Mouse (Mus musculus): ENCODE measurements around the gene Tex101. TPM values are rescaled to one million over a fixed set of nuclear protein-coding genes. Genes with fewer than 3 reads are reported as not detected.
"Not testable (repeated sequence)": the region's sequence is repeated elsewhere in the genome, so short reads cannot be mapped to it uniquely, and the experiment has no call there.

The Tex101 gene
- not detected for total RNA-seq (2021)

- DNase-seq (ENCODE audit: extremely low spot score in 1 of 2, low spot score in 1 of 2), result no peak
These were observed at the start of gene Tex101 for GRCm38 (mm10) chr7:24676575-24676974. Gene Tex101 (minus strand): TSS chr7:24676675.

GRCm38 (mm10) chr7:24715039-24715438 lies 38.6 kb upstream of the Tex101 start:
- DNase-seq (ENCODE audit: extremely low spot score in 1 of 2, low spot score in 1 of 2), result no peak

GRCm38 (mm10) chr7:24708832-24709292 lies 32.4 kb upstream of the Tex101 start, which contains the start of gene BC049730:
Gene BC049730 (plus strand): TSS chr7:24709242.
- no peak for DNase-seq (ENCODE audit: extremely low spot score in 1 of 2, low spot score in 1 of 2)

GRCm38 (mm10) chr7:24702841-24703240 lies 26.4 kb upstream of the Tex101 start:
- not testable (repeated sequence) for DNase-seq (ENCODE audit: extremely low spot score in 1 of 2, low spot score in 1 of 2)

GRCm38 (mm10) chr7:24697891-24698290 lies 21.4 kb upstream of the Tex101 start:
- DNase-seq (ENCODE audit: extremely low spot score in 1 of 2, low spot score in 1 of 2), result not testable (repeated sequence)

GRCm38 (mm10) chr7:24692693-24693092 lies 16.2 kb upstream of the Tex101 start:
- DNase-seq (ENCODE audit: extremely low spot score in 1 of 2, low spot score in 1 of 2), result not testable (repeated sequence)

GRCm38 (mm10) chr7:24687519-24687918 lies 11.0 kb upstream of the Tex101 start:
- not testable (repeated sequence) for DNase-seq (ENCODE audit: extremely low spot score in 1 of 2, low spot score in 1 of 2)

GRCm38 (mm10) chr7:24684121-24684520 lies 7.6 kb upstream of the Tex101 start:
- DNase-seq (ENCODE audit: extremely low spot score in 1 of 2, low spot score in 1 of 2), result not testable (repeated sequence)

- no peak for DNase-seq (ENCODE audit: extremely low spot score in 1 of 2, low spot score in 1 of 2)
These were observed 4.5 kb downstream of the Tex101 start for GRCm38 (mm10) chr7:24671944-24672439.

- no peak for DNase-seq (ENCODE audit: extremely low spot score in 1 of 2, low spot score in 1 of 2)
These were observed 11.5 kb downstream of the Tex101 start for GRCm38 (mm10) chr7:24664959-24665358.

GRCm38 (mm10) chr7:24664301-24664700 lies 12.2 kb downstream of the Tex101 start:
- DNase-seq (ENCODE audit: extremely low spot score in 1 of 2, low spot score in 1 of 2), result no peak

GRCm38 (mm10) chr7:24662575-24662974 lies 13.9 kb downstream of the Tex101 start:
- peak; percentile 36 to 84 for DNase-seq (ENCODE audit: extremely low spot score in 1 of 2, low spot score in 1 of 2)

GRCm38 (mm10) chr7:24661118-24661904 lies 15.2 kb downstream of the Tex101 start:
- no peak for DNase-seq (ENCODE audit: extremely low spot score in 1 of 2, low spot score in 1 of 2)

- no peak for DNase-seq (ENCODE audit: extremely low spot score in 1 of 2, low spot score in 1 of 2)
These were observed 16.6 kb downstream of the Tex101 start for GRCm38 (mm10) chr7:24659737-24660357.

- DNase-seq (ENCODE audit: extremely low spot score in 1 of 2, low spot score in 1 of 2), result peak; percentile 36 to 58
These were observed 22.8 kb downstream of the Tex101 start for GRCm38 (mm10) chr7:24653681-24654080.

- no peak for DNase-seq (ENCODE audit: extremely low spot score in 1 of 2, low spot score in 1 of 2)
These were observed 30.0 kb downstream of the Tex101 start for GRCm38 (mm10) chr7:24646486-24646885.

- DNase-seq (ENCODE audit: extremely low spot score in 1 of 2, low spot score in 1 of 2), result no peak
These were observed 31.5 kb downstream of the Tex101 start for GRCm38 (mm10) chr7:24644996-24645395.

- DNase-seq (ENCODE audit: extremely low spot score in 1 of 2, low spot score in 1 of 2), result no peak
These were observed 32.0 kb downstream of the Tex101 start for GRCm38 (mm10) chr7:24644492-24644891.

- DNase-seq (ENCODE audit: extremely low spot score in 1 of 2, low spot score in 1 of 2), result peak in 1 of 2 experiments; percentile 43
These were observed 34.0 kb downstream of the Tex101 start for GRCm38 (mm10) chr7:24642491-24642890.

- no peak for DNase-seq (ENCODE audit: extremely low spot score in 1 of 2, low spot score in 1 of 2)
These were observed 36.0 kb downstream of the Tex101 start for GRCm38 (mm10) chr7:24640450-24640849.

Measured in layer of hippocampus, postnatal 25 days (tissue).